Mouse (Mus musculus) spleen, postnatal 4 days (tissue): Measurements from ENCODE around the gene Abcb9.

Experiments
- DNase-seq, 2 experiments: peaks; one replicate each; pipeline ENCODE4 v3.0.0; 2022; ENCODE audit warnings: low spot score in 2 of 2

Abcb9 gene

GRCm38 (mm10) chr5:124093852-124094604 lies 1.6 kb downstream of the Abcb9 start:
- DNase-seq: peak in 1 of 2 experiments; percentile 14

DNA sequence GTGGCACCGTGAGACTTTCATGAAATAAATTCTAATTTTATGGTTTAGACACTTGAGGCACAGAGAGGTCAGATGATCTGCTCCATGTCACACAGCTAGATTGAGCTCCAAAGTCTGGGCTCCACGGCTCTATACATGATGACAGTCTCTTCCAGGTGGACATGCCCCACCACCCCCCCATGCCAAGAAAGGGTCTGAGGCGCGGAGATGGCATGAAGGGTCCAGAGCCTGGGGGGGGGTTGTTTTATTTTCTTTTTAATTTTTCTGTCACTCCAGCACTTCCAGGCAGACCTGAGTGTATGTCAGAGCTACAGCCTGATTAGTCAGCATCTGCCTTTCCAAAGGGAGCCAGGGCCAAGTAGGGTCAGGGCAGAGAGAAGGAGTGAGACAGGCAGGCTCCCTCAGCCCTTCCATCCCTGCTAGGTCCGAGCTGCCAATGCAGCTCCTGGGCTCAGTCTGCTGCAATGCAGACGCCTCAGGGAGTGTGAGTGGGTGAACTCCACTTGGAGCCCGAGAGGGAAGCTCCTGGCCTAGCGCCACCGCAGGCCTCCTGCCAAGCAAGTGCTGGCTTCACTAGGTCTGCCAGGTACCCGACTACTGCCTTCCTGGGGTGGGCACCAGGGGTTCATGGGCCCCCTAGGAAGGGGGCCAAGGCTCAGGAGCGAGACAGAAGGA lies 2.3 kb downstream of the Abcb9 start:
- peak; percentile 44 to 72 for DNase-seq

- DNase-seq: peak; percentile 71 to 77
Observed at GRCm38 (mm10) chr5:124091951-124092406, 3.6 kb downstream of the Abcb9 start.

GRCm38 (mm10) chr5:124089868-124090267 lies 5.7 kb downstream of the Abcb9 start:
- DNase-seq: no peak

- no peak for DNase-seq
Observed at GRCm38 (mm10) chr5:124086876-124087275, 8.7 kb downstream of the Abcb9 start.

- no peak for DNase-seq
Observed at GRCm38 (mm10) chr5:124085513-124085912, 10.1 kb downstream of the Abcb9 start.

DNA sequence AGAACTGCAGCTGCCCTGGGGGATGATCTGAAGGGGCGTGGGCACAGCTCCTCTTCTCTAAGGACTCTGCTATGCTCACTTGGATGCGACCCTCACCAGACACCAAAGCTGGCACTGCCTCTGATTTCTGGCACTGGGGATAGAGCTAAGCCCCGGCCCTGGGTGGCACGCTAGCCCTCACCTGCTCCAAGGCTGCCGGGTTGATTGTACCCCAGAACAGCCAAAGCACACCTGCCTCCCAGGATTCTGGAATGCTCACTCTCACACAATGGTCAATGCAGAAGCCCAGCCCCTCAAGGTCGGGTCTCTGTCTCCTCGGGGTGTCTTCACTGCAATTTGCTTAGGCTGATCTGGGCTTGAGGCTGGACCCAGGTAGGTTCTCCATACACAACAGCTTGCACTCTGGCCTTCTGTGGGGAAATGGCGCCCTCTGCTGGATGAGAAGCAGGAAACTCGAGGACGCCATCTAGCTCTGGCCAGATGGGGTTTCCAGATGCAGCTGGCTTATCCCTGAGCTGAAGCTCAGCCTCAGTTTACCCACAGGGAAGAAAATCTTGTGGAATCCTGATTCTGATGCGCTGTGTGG lies 10.9 kb downstream of the Abcb9 start:
- DNase-seq: peak; percentile 84 to 96

DNA sequence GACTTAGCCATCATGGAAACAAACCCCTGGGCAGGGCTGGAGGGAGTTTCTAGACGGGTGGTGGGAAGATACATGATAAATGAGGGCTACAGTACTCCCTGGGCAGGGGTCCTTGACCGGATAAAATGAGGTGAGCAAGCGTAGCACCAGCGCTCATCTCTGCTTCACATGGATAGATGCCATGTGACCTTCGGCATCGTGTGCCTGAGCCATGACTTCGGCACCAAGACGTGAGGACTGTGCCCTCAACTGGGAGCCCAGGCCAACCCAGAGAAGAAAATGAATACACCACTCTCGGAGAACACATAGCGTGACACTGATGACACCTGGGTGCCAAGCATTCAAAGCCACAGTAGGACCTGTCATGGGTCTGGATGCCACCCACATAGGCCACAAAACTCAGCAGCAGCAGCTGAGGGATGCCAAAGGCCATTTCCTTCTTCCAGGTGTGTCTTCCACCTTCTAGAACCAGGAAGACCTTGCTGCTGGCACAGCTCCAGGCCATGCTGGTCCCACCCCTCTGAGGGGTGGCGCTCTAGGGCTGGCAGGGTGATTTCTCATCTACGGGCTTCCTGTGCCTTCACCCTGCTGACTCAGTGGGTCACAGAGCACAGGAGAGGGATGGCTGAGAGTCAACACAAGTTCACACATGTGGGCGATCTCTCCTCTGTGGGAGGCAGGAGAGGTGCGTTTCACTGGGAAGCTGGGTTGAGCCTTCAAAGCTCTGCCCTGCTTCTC lies 11.6 kb downstream of the Abcb9 start:
- no peak for DNase-seq

DNA sequence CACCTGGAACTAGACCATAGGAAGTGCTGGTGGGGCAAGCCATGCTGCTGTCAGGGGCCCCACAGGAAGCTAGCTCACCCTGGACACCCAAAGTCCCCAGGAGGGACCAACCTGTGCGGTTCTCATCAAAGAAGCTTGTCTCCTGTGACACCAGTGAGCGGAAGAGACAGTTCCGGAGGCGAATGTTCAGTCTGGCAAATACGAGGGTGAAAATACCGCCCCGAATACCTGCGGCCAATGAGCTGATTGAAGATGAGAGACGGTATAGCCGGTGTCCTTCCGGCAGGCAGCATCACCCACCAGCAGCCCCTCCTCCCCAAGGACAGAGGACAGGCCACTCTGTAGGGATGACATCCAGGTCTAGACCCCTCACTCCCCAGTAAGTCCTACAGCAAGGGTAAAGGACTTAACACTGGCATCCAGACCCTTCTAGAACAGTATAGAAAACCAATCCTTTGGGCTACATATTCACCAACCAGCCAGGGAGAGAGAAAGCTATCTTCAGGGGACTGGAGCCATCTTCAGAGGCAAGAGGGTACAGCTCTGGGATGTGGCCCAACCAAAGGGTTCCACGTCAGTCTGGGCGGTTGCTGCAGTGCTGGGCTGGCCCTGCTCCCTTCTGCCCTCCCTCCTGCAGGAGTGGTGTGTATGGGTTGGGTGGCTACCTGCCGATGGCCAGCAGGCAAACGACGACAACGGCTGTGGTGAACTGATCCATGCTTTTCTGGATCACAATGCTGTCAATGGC lies 12.5 kb downstream of the Abcb9 start:
- no peak for DNase-seq

GRCm38 (mm10) chr5:124082447-124082846 lies 13.2 kb downstream of the Abcb9 start:
- no peak for DNase-seq

DNA sequence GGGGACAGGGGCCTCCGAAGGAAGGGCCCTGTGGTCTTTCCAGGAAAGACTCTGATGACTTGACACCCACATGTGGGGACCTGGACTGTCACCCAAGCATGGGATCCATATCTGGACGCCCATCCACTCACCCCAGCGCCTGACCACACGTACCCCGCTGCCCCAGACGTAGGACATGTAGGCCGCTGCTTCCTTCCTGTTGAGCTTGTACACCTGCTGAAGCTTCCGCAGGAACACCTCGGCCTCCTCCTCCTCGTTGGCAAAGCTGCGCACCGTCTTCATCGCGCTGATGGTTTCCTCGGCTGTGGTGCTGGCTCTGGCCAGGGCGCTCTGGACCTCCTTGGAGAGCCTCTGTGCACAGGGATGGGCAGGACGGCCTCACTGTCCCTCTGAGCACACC lies 15.7 kb downstream of the Abcb9 start:
- DNase-seq: peak in 1 of 2 experiments; percentile 68

DNA sequence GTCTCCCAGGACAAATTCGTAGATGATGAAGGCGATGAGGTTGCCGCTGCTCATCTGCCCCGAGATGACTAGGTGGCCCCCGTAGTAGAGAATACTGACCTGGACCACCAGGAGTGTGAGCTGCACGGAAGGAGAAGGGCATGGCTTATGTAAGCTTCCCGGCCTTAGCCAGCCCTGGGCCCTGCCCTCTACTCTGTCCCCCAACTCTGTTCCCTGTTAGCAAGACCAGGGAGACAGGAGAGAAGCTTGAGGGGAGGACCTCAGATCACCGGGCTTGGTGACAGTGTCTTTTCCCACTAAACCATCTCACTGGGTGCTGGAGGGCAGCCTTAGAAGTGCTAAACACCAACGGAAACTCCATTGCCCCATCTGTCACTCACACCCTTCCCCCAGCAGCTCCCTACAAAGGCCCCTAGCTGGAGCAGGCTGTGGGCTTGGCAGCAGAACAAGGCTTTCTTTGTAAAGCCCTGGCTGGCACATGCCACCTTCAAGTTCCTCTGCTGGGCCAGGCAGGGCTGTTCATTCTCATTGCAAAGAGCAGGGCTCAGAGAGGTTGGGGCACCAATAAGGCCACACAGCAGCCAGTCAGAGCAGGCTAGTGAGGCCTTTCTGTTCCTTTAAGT lies 16.7 kb downstream of the Abcb9 start:
- no peak for DNase-seq

DNA sequence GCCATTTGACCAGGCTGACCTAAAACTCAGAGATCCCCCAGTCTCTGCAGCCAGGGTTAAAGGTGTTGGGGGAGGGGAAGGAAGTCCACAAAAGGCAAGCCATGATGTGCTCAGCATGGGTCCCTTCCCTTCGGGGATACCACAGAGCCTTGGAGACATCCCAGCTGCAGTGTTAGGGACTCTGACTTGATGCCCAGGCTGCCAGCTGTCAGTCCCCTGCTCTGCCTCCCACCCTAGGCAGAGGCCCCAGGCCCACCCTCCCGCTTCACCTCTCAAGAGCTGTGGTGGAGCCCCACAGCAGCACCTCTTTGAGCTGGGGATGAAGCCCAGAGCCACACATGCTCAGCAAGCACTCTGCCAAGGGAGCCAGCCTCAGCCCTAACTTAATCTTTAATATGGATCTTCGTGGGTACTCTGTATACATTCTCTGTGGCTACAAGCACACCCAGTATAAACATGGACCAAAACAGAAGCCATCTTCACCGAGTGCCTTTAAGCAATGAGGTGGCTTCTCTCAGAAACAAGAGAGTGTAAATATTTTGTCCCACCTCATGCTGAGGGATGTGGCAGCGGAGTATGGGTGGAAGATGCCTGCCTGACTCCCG lies 17.6 kb downstream of the Abcb9 start:
- no peak for DNase-seq

- no peak for DNase-seq
Observed at GRCm38 (mm10) chr5:124077241-124077640, 18.4 kb downstream of the Abcb9 start.

GRCm38 (mm10) chr5:124076559-124076958 lies 19.0 kb downstream of the Abcb9 start:
- no peak for DNase-seq

DNA sequence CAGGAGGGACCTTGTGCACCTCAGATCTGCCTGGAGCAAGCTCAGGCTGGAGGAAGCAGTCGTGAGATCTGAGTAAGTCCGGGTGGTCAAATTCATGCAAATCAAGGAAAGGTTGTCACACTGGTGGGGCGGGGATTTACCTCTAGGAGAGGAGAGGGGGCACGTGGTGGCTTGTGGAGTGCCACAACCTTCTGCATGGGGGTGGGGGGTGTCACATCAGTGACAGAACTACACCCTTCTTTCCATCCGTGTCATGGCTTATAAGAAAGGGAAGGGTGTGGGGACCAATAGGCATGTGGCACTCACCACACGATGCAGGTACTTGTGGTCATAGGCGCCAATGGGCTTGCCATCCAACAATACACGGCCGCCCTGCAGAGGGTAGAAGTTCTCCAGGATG lies 19.9 kb downstream of the Abcb9 start:
- no peak for DNase-seq

- DNase-seq: no peak
Observed at GRCm38 (mm10) chr5:124074845-124075307, 20.7 kb downstream of the Abcb9 start.

DNA sequence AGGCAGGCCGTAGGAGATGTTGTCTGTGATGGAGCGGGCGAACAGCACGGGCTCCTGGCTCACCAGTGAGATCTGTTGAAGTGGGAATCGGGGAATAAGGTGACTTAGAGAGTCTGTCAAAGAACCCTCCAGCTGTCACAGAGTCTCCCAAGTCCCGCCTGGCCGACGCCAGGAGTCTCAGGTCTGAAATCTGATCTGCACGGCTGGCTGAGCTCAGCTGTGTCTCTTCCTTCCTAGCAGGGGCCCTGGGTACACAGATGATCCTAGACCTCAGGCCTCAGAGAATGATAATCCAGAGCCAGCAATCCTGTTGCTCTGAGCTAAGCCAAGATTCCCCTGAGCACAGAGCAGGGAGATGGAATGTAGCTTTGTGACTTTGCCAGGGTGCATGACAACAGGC lies 21.9 kb downstream of the Abcb9 start:
- no peak for DNase-seq

DNA sequence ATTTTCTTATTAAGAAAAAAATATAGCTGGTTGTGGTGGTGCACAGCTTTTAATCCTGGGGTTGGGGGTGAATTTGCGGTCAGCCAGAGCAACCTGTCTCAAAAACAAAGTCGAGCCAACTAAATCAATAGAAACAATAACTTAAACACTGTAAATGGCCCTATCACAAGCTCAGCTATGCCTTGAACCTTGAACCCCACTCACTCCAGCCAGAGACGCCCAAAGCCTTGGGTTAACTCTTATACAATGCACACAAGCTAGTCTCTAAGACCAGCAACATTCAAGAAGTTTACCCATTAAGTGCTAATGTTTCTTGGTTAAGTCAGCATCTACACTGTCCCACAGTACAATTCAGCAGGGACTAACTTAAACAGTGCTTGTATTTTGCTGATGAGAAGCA lies 25.9 kb downstream of the Abcb9 start:
- no peak for DNase-seq

GRCm38 (mm10) chr5:124062037-124062824 lies 33.4 kb downstream of the Abcb9 start:
- no peak for DNase-seq
